Mouse (Mus musculus) spleen, embryonic (tissue): Measurements from ENCODE around the gene Bend3.

ENCODE experiments used
- CTCF ChIA-PET: fragments of 350-600 bp; sonication (Branson Sonifier 250); formaldehyde crosslinking; loops from one replicate; lab custom pipeline; 2022; lab: Charles Lee

Gene Bend3

GRCm38 (mm10) chr10:43479436-43480157 is 966 bp downstream of the Bend3 start:
- CTCF ChIA-PET: no interaction called here

DNA sequence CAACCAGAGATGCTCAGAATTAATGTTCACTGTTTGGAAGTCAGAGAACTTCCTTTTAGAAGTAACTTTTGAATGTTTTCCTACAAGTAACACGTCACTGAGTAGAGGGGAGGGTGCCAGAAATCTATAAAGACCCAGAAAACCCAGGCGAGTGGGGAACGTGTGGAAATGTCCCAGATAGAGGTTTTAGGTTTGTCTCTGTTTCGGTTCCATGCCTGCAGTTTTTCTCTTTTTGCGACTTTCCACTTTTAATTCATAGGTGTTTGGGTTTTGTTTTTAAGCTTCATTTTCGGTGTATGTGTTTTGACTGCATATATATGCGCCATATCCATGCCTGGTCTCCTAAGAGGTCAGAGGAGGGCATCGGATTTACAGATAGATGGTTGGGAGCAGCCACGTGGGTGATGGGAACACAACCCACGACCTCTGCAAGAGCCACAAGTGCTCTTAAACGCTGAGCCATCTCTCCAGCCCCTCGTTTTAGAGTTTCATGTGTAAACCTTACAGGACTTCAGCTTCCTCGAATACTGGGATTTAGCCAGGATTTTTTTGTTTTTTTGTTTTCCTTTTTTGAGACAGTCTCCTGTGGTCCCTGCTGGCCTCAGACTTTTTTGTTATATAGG is 1.7 kb downstream of the Bend3 start:
- CTCF ChIA-PET: no interaction called here

- CTCF ChIA-PET: no interaction called here
Measured at GRCm38 (mm10) chr10:43481179-43481578, 2.5 kb downstream of the Bend3 start.

DNA sequence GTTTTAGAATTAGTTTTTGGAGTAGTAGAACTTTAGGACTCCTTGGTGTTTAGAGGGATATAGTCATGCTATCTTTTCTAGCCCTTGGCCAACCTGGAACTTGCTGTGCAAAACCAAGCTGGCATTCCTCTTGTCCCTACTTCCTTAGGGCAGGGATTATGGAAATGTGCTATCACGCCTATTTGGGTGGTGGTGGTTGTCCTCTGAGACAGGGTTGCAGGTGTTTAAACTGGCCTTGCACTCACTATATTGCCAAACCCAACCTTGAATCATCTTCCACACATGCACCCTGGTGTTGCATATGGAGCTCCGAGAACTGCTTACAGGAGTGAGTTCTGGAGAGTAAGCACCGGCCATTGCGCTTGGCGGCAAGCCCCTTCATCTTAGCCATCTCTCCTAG is 3.4 kb downstream of the Bend3 start:
- CTCF ChIA-PET: no interaction called here

GRCm38 (mm10) chr10:43483426-43483995 is 4.9 kb downstream of the Bend3 start:
- CTCF ChIA-PET: no interaction called here

GRCm38 (mm10) chr10:43485751-43486268 is 7.2 kb downstream of the Bend3 start:
- CTCF ChIA-PET: no interaction called here

DNA sequence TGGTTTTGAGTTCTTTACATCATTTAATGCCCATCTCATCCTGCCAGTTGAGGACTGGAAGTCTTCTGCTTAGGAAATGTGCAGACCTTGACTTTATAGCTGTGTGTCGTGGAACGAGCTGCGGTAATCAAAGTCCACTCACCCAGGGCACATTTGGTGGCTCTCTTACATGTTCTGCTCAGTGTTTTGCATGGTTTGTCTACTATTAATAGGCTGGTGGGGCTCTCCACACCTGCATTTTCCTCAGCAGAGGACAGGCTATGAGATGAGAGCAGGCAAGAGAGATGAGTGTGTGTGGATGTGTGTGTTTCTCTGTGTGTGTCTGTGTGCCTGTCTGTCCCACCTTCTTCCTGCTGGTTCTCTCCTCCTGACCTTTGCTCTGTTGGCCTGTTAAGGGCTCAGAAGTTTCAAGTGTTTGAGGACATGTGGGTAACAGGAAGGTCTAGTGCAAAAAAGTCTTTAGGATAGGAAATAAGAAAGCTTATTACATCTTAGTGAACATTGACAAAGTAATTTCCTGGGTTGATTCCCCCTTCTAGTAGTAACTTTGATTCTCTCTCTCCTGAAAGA is 8.9 kb downstream of the Bend3 start:
- CTCF ChIA-PET: no interaction called here

DNA sequence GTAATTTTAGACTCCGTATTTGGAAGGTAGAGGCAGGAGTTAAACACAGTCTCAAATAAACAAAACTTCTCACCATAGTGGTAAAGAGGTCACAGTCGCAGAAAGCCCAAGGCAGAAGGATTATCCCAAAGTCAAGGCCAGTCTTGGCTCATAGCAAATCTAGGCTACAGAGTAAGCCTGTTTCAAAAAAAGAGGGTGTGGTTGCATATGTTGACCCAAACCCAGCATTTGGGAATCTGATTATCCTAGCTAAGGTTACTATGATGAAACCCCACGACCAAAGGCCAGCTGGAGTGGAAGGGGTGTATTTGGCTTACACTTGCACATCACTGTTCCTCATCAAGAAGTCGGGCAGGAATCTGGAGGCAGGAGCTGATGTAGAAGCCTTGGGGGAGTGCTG is 9.6 kb downstream of the Bend3 start:
- CTCF ChIA-PET: no interaction called here

- CTCF ChIA-PET: interaction anchor here (0.6 kb wide), 1 partner anchor 118 kb away, joined by 5 read pairs; no protein-coding TSS in a partner anchor
Measured at GRCm38 (mm10) chr10:43489139-43489538, 10.5 kb downstream of the Bend3 start.

GRCm38 (mm10) chr10:43489550-43489949 is 10.9 kb downstream of the Bend3 start:
- CTCF ChIA-PET: interaction anchor here (0.6 kb wide), 1 partner anchor 118 kb away, joined by 5 read pairs; no protein-coding TSS in a partner anchor

- CTCF ChIA-PET: no interaction called here
Measured at GRCm38 (mm10) chr10:43490034-43490433, 11.4 kb downstream of the Bend3 start.

DNA sequence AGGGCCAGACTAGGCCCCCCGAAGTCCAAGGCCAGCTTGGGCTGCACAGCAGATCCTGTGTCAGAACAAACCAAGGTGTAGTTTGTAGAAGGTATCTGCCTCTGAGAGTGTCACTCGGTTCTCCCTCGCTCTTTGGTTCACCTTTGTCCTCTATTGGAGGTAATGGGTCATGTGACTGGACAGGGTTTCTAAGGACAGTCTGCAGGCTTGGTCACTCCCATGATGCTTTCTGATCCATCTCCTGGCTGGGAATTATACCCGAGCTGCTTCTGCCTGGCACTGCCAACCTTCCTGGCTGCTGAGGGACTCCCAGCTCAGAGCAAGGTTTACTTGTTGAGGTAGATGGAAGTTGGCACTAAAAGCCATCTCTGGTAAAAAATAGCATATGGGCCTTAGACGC is 12.2 kb downstream of the Bend3 start:
- CTCF ChIA-PET: no interaction called here

GRCm38 (mm10) chr10:43502599-43502998 is 24.0 kb downstream of the Bend3 start:
- CTCF ChIA-PET: no interaction called here

- CTCF ChIA-PET: interaction anchor here (0.6 kb wide), 1 partner anchor 87 kb away, joined by 11 read pairs; no protein-coding TSS in a partner anchor
Measured at GRCm38 (mm10) chr10:43504291-43504690, 25.7 kb downstream of the Bend3 start.

- CTCF ChIA-PET: no interaction called here
Measured at GRCm38 (mm10) chr10:43507051-43507450, 28.4 kb downstream of the Bend3 start.

DNA sequence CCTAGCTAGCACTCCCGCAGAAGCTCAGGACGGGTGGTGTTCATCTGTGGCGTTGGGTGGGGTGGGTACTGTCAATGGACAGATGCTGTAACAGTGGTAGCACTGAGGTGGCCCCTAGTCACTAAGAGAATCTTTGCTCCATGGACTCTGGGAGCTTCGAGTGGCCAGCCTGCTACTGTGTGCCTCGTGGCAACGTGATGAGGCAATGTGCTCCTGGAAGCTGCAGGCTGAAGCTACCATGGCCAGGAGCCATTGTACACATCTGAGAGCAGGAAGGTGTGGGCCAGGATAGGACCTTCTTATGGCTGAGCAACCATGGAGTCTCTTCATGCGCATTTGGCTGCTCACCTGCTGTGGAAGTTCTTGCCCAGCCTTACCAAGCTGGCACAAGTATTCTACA is 30.6 kb downstream of the Bend3 start:
- CTCF ChIA-PET: no interaction called here

DNA sequence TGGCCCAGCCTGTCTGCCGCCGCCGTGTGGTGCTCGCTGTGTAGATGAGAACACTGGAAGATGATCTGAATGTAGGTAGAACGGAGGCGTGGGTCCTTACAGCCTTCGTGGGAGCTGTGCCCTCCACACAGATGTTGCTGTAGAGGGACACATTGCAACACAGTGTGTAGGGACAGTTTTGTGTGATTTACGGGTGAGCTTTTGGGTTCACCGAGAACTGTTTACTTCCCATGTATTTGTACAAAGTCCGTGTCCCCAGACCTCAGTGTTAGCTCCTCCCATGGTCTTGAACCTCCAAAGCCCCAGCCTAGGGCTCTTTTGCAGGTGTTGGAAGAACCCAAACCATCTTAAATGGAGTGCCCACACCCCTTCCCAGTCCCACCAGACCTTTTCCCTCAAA is 34.3 kb downstream of the Bend3 start:
- CTCF ChIA-PET: no interaction called here

- CTCF ChIA-PET: no interaction called here
Measured at GRCm38 (mm10) chr10:43516992-43517660, 38.5 kb downstream of the Bend3 start.

DNA sequence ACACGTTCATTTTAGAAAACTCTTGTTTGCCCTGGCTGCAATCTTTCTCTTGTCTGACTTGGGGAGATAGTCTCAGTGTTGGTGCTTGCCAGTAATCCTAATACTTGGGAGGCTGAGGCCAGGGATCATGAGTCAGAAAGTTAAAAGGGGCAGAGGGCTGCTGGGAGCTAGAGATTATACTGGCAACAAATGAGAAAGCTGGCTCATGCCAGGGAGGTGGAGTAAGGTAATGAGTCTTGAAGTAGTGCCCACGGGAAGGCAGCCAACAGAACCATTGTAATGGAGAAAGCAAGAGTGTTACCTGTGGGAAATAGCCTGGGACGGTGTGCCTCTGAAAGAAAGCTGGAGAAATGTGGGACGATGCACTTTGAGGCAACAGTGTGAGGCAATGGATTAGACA is 39.2 kb downstream of the Bend3 start:
- CTCF ChIA-PET: interaction anchor here (0.6 kb wide), 1 partner anchor 350 kb away, joined by 3 read pairs; no protein-coding TSS in a partner anchor

DNA sequence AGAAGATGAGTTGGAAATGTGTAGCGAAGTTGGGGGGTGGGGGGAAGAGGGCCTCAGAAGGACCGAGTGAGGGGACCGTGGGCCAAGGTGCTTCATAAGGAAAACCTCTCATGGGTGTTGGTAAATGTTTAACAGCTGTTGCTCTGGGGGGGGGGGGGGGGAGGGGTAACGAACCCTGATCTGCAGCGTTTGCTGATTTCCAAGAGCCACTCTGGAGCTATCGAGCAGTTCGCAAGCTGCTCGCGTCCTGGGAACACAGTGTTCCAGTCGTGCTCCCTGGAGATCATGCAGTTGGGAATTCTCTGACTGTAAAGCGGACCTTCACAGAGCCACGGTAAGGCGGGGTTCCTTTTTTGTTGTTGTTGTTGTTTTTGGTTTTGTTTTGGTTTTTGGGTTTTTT is 39.7 kb downstream of the Bend3 start:
- CTCF ChIA-PET: interaction anchor here (0.6 kb wide), 1 partner anchor 351 kb away, joined by 3 read pairs; no protein-coding TSS in a partner anchor

DNA sequence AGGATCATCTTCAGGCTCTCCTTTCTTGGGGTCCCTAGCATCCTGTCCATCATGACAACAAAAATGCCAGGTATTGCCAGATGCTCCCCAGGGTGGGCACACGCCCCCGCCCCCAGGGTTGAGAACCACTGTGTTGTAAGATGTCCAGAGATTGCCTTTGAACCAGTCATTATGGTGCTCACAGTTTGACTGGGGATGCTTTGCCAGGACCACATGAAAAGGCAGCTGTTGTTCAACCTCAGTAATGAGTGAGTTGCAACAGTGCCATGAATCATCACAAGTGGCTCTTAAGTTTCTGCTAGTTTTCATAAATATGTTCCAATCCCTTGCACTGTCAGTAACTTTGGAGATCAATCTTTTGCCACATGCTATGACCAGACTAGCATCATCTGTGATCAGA is 41.3 kb downstream of the Bend3 start:
- CTCF ChIA-PET: no interaction called here
